Mouse (Mus musculus): ENCODE results near the gene Ly86.

The Ly86 gene

DNA sequence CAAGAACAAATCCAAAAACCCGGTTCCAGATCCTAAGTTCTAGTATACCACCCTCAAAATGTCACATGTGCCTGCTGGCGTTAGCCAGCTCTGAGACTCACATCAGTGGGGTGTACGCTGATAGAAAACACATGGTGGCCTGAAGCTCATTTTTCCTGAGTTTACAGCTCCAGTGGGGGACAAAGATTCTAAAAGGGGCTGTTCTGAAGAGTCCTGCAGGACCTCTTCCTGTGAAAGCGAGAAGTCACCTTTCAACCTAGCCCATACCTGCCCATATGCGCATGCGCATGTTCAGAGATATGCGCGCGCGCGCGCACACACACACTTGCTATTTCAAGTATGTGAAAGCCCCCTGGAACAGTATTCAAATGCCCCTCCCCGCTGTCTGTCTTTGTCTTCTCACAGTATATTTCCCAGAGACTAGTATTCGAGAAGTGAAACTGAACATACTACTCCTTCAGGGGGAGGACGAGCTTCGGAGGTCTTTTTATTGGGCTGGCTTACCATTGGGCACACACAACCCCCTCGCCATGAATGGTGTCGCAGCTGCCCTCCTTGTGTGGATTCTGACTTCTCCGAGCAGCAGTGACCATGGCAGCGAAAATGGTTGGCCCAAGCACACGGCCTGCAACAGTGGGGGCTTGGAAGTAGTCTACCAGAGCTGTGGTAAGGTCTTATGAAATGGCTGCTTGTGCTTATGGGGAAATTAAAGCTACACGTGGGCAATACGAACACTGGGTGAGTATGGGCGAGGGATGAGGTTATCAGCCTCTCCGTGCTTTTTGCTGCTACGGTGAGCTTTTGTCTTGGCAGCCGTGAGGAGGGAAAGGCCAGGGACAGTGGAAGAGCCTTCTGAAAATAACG is at the start of gene Ly86:
Gene Ly86 (plus strand): TSS at position 300 of the 864 bp plus-strand sequence.
- DNase-seq: no peak

DNA sequence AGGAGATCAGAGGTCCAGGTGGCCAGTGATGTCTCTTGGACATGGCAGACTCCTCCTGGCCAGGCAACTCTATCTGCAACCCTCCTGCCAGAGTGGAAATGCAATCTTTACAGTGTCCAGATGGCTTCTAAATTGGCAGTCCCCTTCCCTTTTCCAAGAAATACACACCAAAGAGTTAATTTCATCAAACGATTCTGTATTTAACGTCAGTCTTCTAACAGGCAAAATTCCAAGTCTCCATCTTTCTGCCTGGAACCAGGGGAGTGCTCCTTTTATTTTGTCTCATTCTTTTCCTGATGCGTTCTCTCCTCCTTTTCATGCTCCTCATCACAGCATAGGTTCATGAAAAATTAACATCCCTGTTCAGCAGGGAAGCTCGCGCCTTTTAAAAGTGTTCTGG is 47.1 kb upstream of the Ly86 start:
- DNase-seq: no peak

DNA sequence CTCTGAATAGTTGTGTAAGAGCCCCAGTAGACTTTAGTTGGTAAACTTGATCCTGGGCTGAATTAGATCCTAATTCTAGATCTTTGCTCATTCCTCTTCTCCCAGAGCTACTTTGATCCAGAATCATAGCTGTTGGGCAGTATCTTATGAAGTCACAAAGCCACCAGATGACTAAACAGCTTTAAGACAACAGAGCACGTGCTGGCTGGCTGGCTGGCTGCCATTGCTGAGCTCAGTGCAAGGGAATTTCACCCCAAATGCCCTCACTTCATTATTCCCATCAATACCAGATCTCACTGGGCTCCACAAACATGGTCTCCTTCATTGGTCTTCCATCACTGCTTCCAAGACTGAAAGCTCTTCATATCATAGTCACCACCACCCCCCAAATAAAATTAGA is 46.2 kb upstream of the Ly86 start:
- DNase-seq: no peak

DNA sequence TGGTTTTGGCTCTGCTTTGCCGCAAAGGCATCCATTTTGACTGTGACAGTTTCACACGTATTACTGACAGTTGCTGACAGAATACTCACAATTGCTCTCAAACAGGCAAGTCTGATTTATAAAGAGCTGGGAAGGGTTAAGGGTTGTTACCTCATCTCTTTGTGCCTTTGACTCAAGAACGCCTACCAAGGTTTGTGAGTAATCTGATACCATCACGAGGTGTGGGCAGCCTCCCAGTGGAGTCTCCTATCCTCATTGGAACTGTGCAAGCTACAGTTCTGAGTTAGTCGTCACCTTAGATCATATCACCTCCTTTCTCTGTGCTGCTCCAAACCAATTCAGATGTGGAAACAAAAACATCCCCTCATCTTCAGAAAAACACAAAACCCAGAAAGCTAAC is 42.1 kb upstream of the Ly86 start:
- no peak for DNase-seq

DNA sequence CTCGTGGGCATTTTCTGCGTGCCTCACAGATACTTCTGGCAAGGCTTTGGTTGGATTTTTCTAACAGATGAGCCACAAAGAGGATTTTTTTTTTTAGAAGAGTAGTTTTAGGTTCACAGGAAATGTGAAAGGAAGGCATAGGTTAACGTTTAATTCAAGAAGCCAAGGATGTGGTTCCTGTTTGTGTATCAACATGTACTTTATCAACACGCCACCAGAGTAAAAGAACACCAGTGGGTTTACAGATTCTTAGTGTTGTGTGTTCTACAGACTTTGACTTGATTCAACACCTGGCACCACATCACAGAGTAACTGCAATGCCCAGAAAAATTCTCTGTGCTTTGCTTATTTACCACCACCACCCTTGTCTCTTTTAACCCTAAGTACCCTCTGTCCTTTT is 37.0 kb upstream of the Ly86 start:
- no peak for DNase-seq

DNA sequence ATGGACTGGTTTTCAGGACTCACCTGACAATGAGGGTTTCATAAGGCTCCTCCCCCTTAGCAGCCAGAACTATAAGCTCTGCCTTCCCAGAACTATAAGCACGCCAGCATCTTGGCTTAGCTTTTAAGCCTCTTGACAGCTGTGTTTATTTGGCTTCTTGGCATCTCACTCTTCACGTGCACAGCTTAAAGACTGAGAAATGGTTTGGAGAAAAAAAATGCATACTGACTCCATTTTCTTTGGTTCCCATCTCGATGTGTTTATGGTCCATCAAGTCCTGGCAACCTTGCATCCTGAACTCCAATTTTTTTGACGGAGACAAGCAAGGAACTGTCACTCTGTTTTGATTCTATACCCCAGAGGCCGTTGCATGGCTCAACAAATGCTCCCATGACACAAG is 35.7 kb upstream of the Ly86 start:
- no peak for DNase-seq

DNA sequence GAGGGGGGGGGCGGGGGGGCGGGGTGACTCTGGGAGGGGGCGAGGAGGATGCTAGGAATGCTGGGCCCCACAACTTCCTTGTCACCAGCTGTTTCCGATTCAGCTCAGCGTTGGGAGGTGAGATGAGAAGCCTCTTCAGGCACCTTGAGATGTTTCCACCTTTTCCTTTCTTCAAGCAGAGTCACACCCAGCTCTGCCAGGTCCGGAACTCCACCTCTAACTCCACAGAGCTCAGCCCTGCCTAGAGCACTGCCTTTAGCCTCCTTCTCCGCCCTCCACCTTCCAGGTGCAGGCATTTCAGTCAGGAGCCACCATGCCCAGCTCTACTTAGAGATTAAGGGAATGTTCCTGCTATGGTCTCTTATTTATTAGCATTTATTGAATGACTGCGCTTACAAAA is 34.7 kb upstream of the Ly86 start:
- no peak for DNase-seq

DNA sequence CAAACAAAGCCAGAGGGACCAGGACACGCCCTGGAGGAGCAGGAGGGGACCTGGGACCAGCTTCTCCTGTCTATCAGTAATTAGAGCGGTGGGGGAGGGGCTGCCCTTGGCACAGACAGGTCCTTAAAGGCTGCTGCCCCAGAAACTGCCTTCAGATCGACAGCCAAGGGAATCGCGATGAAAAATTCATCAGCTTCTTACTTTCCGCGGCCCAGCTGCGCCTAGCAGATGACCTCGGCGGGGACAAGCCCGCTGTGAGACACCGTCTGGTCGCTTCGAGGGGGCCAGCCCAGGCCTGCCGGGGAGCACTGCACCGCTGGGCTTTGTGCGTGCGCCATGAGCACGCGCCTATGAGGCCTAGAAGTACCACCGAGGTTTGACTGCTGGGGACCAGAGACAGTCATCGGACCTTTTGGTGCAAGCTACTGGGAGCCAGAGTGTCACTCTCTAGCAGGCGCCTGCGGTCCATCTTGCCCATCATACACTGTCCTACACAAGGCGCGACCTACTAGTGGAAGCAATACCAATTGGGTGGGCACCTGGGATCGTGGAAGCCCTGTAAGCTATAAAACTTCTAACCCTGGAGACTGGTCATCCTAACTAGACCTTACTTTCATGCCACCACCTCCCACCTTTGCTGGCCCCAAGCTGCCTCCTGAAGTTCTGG is 33.3 kb upstream of the Ly86 start:
- peak; percentile 4 for DNase-seq

DNA sequence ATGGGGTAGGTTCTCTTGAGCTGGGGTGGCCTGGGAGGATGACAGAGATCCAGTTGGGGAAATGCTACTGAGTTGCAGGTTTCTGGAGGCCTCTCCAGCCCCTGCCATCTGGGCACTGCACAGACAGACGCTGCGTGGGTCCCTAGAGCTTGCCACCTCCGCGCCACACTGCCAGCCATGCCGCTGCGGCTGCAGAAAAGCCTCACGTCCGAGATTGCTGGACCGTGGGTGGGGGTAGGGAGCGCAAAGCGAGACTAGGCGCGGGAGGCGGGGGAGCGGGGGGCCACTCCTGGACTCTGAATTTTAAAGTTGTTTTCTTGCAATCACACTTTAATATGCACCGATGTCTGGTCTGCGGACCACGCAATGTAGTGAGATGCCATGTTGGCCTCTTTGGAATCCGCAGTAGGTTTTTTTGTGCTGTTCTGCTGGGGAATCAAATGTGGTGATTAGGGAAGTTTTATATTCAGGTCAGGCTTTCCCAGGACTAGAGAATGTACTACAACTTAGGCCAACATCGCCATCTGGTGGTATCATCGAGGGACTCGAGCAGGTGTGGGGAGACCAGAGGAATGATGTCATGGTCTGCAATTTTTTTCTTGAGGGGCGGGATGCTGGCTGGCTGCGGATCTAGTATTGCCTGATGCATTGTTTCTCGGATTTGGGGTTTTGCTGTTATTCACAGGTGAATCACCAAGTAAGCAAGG is 32.6 kb upstream of the Ly86 start:
- DNase-seq: peak; percentile 94

DNA sequence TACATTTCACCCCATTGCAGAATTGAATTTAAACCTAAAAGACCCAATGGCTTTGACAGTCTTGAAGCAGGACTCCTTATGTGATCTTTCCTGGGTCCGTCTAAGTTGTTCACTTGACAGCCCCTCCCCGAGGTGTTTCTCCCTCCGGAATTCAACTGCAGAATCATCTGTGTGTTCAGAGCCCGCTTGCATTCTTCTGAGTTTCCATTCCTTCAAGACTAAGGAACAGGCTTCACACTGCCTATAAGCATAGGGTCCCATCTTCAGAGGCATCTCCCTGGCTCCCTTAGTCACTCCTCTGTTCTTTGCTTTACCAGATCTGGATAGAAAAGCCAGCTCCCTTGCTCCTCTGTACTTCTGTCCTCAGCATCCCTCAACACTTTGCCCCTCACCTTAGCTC is 32.1 kb upstream of the Ly86 start:
- no peak for DNase-seq

DNA sequence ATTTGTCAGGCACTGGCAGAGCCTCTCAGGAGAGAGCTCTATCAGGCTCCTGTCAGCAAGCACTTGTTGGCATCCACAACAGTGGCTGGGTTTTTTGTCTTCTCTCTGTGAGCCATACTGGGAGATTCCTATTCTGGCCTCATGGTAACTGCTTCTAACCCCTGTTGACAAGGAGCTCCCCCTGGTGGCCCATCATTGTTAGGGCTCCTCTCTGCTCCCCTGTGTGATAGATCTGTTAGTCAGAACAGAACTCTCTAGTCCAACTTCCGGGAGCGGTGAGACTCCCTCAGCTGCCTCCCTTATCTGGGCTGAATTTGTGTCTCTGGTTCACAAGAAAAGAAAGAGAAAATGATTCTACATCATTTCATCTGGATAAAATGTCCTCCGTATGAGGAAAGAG is 19.5 kb upstream of the Ly86 start:
- peak; percentile 34 for DNase-seq

DNA sequence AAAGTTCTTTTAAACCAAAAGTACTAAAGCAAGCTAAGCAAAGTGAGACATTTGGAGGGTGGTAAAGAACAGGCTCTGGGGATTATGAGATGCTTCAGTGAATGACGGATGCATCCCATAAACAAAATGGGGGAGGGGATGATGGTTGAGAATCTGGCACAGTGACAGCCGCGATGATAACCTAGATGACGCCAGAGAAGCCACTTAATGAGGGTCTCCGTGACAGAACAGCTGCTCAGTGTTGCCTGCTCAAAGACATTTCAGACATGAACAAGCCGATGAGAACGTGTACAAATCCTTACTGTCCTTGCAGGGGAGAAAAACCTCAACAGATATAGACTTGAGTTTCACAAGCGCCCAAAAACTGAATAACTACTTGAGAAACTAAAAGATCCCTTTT is 15.3 kb upstream of the Ly86 start:
- DNase-seq: no peak

DNA sequence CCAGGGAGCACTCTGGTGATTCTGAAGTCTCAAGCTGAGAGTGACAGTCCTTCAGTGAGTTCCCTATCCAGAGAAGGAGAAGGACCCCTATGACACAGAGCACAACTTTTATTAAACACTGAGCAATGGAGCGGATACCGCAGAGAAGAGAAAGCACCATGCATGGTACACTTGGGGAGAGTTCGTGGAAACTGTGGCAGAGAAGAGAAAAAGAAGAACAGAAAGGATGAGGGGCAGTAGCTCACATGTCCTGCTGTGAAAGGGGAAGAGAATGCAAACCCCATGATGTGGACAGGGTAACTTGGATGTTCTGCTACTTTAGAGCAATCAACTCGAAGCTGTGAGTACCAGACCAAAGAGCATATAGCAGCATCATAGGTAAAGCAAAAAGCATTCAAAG is 14.0 kb upstream of the Ly86 start:
- no peak for DNase-seq

DNA sequence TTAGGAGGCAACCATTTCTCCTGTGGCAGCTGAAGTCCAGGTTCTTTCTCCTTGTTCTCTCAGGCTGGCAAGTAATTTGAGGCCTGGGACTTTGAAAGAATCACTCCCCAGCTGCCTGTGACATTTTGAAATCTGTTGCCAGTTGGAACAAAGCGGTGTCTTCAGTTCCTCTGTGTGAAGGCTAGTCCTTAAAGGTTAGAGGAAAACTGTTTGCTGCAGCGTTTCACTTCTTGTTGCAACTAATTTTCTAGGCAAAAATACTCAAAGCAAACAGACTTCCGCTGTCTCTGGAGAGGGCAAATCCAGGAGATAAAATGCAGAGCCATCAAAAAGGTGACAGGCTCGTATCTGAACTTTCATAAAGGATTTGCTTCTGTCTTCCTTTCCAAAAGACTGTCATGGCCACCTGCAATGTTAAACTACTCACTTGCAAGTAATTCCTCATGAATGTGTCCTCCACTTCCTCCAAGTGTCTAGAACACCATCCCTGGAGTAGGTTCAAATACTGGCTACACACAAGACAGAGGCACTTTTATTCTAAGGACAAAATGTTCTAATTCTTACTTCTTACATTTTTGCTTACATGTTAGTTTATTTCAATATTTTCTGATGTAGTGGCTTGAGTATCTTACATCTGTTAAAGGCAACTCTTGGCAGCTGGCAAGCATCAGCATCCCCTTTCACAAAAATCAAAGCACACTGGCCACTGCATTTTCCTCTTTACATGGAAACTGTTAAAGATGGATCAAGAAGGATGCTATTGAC is 12.0 kb upstream of the Ly86 start:
- DNase-seq: no peak

DNA sequence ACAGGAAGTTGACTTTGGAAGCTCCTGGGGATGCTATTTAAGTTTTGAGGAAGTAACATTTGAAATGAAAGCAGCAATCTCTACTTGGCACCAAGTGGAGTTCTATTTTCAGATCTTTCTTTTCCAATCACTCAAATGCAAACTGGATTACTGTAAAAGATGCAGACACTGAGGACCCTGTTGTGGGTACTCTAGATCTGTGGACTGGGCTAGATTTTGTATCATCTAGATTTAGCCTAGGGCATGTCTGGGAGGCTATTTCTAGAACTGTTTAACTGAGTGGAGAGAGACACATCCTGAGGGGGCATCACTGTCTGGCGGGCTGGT is 11.5 kb upstream of the Ly86 start:
- no peak for DNase-seq

DNA sequence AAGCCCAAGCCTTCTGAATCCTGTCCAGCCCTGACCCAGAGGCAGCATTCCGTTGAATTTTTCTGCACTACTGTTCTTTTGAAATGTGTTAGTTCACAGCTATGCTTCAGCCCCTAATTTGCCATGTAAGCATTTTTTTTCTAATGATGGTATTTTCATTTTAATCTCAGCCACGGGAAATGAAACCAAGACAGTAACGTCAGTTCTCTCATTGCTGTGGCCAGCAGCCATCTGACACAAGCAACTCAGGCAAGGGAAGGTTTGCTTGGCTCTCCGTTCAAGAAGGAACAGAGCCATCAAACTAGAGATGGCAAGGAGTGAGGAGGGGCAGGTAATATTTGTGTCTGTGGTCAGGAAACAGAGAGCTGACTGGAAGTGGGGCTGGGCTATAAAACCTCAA is 7.7 kb upstream of the Ly86 start:
- DNase-seq: no peak

DNA sequence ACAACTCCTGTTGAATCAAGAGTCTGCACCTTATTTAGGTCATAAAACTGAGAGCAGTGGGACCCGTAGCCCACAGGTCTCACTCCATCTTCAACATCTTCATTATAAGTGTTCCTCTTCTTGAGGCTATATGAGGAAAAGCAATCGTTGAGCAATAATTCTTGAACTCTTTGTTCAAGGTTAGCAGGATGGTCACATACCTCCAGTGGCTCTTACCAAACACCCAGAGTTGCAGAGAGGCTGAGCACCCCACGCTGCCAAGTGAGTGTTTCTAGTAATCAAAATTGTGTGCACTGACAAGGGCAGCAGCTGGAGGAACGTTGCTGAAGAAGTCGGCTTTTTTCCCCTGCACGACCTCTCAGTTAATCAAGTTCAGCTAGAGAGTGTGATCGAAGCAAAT is 7.1 kb upstream of the Ly86 start:
- DNase-seq: no peak

DNA sequence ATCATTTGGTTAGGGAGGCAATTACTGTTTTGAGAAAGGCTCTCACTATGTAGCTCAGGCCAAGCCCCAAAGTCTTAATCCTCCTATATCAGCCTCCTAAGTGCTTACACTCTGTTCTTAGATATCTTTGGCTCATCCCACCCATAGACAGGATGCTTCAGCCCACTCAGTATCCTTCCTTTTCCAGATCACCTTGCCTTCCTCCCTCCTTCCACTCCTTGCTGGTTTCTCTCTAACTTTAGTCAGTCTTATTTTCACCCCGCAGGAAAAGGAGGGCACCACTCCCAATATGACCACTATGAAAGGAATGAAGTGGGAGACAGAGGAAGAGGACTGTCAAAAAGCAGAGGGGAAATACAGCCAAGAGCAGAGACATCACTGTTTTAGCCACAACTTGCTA is 2.2 kb upstream of the Ly86 start:
- DNase-seq: no peak

DNA sequence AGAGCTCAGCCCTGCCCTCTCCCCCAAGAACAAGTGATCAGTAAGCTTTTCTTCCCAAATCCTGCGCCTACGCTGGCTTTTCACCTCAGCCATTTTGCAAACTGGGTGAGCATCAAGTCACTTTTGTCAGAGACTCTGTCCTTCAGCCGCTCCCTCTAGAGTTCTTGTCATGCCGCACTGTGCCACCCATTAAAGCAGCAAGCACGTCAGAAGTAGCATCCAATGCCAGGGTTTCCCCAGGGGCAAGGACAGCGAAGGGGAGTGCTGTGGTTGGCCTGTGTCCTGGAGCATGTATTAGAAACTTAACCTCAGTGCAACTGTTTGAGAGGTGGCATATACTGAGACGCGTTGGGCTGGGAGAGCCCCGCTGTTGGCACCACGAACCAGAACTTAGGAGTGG is 815 bp downstream of the Ly86 start:
- no peak for DNase-seq

DNA sequence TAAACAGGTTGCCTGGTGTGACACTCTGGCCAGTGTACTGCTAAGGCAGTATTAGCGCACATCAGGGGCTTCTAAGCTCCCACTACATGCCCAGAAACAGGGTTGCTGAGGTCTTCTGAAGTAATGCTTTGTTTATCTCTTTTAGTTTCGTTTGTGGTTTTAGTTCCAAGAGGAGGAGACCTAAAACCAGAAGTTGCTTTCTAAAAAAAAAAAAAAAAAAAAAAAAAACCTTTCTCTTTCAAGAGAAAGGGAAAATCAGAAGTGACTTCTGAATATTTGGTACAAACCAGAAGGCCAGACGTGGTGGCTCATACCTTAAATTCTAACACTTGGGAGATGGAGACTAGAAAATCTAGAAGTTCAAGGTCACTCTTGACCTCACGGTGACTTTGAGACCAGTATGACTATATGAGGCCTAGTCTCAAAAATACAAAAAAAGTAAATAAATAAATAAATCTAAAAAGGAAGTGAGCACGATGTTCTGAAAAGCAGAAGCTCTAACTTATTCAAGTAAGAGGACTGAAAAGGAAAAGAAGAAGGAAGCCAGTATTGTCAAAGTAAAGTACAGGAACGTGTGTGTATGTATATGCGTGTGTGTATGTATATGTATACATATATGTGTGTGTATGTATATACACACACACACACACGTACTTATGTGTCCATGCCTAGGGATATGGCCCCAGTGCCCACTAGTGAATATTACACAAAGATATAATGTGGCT is 3.0 kb downstream of the Ly86 start:
- DNase-seq: no peak

DNA sequence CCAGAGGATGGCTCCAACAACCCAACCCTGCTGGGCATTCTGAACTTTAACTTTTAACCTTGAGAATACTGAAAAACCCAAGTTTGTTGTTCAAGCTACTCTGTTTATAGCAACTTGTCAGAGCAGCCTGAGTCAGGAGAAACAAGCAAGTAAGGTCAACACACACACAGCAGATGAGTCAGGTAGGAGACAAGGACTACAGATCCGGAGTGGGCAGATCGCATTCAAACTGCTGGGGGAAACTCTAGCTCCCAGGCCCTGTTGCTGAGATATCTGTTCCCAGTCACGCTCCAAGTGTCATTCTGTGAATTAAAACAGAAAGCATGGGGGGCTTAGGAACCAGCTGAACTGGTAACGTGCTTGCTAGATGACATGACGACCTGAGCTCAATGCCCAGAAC is 4.0 kb downstream of the Ly86 start:
- DNase-seq: no peak

DNA sequence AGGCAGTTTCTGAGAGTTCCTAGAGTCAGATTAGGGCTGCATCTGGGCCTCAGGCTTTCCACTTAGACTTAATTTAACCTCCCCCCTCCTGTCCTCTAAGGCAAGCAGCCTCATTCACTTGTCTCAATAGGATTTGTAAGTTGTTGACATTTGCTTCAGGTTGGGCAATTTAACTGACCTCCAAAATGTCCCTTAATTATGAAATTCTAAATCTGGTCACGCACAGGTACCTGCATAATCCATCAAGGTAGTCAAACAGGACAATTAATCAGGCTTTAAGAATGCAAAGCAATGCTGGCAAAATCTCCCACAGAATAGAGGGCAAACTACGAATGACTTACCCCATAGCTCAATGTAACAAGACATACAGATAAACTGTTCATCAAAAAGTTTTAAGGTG is 8.0 kb downstream of the Ly86 start:
- no peak for DNase-seq

DNA sequence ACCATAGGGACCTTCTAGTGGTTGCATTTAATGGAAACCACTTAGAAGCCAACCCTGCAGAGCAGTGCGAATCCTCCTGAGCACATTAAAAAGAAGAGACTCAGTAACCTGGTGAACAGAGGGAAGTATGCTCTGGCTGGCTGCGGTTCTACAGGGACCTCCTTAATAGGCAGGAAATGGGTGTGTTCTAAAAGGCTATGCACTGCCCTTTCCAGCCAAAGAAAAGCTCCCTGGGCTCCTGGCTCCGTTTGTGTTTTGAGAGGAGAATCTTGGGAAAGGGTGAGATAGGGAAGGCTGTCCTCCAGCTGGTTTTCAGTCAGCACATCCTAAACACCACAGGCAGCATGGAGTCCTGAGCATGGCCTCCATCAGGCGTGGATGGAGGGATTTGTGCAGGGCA is 8.9 kb downstream of the Ly86 start:
- no peak for DNase-seq
